Mouse (Mus musculus): Measurements from ENCODE around the gene Mettl8. TPM values are rescaled to one million over a fixed set of nuclear protein-coding genes. Genes with fewer than 3 reads are reported as not detected.

The Mettl8 gene
- polyA plus RNA-seq, 1 experiment, result 18.9 TPM

GRCm38 (mm10) chr2:71019704-71020375 is 35.5 kb downstream of the Mettl8 start:
- Histone ChIP-seq H3K4me1 (replicated peaks; ENCODE audit: control insufficient read depth, insufficient read depth, low read length) (peaks cover 4% of the 10 kb centered on the region), H3K27me3 (ENCODE audit: control insufficient read depth, insufficient read depth, low read length) (no peaks in the 10 kb centered on the region), H3K27ac (ENCODE audit: control insufficient read depth, insufficient read depth, low read length) (no peak overlapping the region), H3K36me3 (ENCODE audit: control insufficient read depth, insufficient read depth, low read length) (peaks cover 4% of the 10 kb centered on the region), H3K4me3 (ENCODE audit: control insufficient read depth, insufficient read depth, low read length) (no peak overlapping the region)
- TF ChIP-seq CTCF (IDR thresholded peaks at IDR 0.05; ENCODE audit: borderline replicate concordance, control insufficient read depth, extremely low read depth, insufficient read depth, low read length, poor library complexity), result no peak
- TF ChIP-seq POLR2A (IDR thresholded peaks at IDR 0.05; ENCODE audit: control insufficient read depth, extremely low read depth, insufficient read depth, low read length, poor library complexity), result no peak
- DNase-seq, result no peak
- WGBS, result 90% methylated on average over 8 of the region's 8 CpGs

- Histone ChIP-seq H3K27me3 (ENCODE audit: control insufficient read depth, insufficient read depth, low read length) (no peaks in the 10 kb centered on the region), H3K27ac (ENCODE audit: control insufficient read depth, insufficient read depth, low read length) (no peak overlapping the region), H3K4me1 (replicated peaks; ENCODE audit: control insufficient read depth, insufficient read depth, low read length) (peaks cover 4% of the 10 kb centered on the region), H3K4me3 (ENCODE audit: control insufficient read depth, insufficient read depth, low read length) (no peak overlapping the region), H3K36me3 (ENCODE audit: control insufficient read depth, insufficient read depth, low read length) (peaks cover 4% of the 10 kb centered on the region)
- TF ChIP-seq POLR2A (IDR thresholded peaks at IDR 0.05; ENCODE audit: control insufficient read depth, extremely low read depth, insufficient read depth, low read length, poor library complexity) (no peak), CTCF (IDR thresholded peaks at IDR 0.05; ENCODE audit: borderline replicate concordance, control insufficient read depth, extremely low read depth, insufficient read depth, low read length, poor library complexity) (no peak)
- no peak for DNase-seq
- 98% methylated on average over 9 of the region's 9 CpGs for WGBS
These were observed 36.1 kb downstream of the Mettl8 start for GRCm38 (mm10) chr2:71019277-71019676.

GRCm38 (mm10) chr2:71013521-71013920 is 41.9 kb downstream of the Mettl8 start:
- TF ChIP-seq CTCF (IDR thresholded peaks at IDR 0.05; ENCODE audit: borderline replicate concordance, control insufficient read depth, extremely low read depth, insufficient read depth, low read length, poor library complexity) (no peak), POLR2A (IDR thresholded peaks at IDR 0.05; ENCODE audit: control insufficient read depth, extremely low read depth, insufficient read depth, low read length, poor library complexity) (no peak)
- Histone ChIP-seq H3K27me3 (ENCODE audit: control insufficient read depth, insufficient read depth, low read length) (no peaks in the 10 kb centered on the region), H3K27ac (ENCODE audit: control insufficient read depth, insufficient read depth, low read length) (no peak overlapping the region), H3K4me3 (ENCODE audit: control insufficient read depth, insufficient read depth, low read length) (no peak overlapping the region), H3K36me3 (ENCODE audit: control insufficient read depth, insufficient read depth, low read length) (peaks cover 4% of the 10 kb centered on the region), H3K4me1 (replicated peaks; ENCODE audit: control insufficient read depth, insufficient read depth, low read length) (peaks cover 4% of the 10 kb centered on the region)
- DNase-seq, result no peak
- whole genome bisulfite sequencing, result over 99% methylated on average over 7 of the region's 7 CpGs

GRCm38 (mm10) chr2:71011816-71012215 is 43.6 kb downstream of the Mettl8 start:
- no peak for DNase-seq
- H3K27ac ChIP-seq (ENCODE audit: control insufficient read depth, insufficient read depth, low read length), result no peak overlapping the region
- 100% methylated on average over 1 of the region's 1 CpGs for WGBS
- H3K27me3 ChIP-seq (ENCODE audit: control insufficient read depth, insufficient read depth, low read length), result no peaks in the 10 kb centered on the region
- H3K4me3 ChIP-seq (ENCODE audit: control insufficient read depth, insufficient read depth, low read length), result no peak overlapping the region
- H3K36me3 ChIP-seq (ENCODE audit: control insufficient read depth, insufficient read depth, low read length), result peaks cover 4% of the 10 kb centered on the region; the same call in 1 of the 2 replicates
- H3K4me1 ChIP-seq (replicated peaks; ENCODE audit: control insufficient read depth, insufficient read depth, low read length), result no peaks in the 10 kb centered on the region; the same call in 1 of the 2 replicates
- no peak for TF ChIP-seq POLR2A (IDR thresholded peaks at IDR 0.05; ENCODE audit: control insufficient read depth, extremely low read depth, insufficient read depth, low read length, poor library complexity)
- no peak for TF ChIP-seq CTCF (IDR thresholded peaks at IDR 0.05; ENCODE audit: borderline replicate concordance, control insufficient read depth, extremely low read depth, insufficient read depth, low read length, poor library complexity)

- no peak overlapping the region for H3K4me3 ChIP-seq (ENCODE audit: control insufficient read depth, insufficient read depth, low read length)
- WGBS, result 82% methylated on average over 4 of the region's 4 CpGs
- H3K27me3 ChIP-seq (ENCODE audit: control insufficient read depth, insufficient read depth, low read length), result no peaks in the 10 kb centered on the region
- TF ChIP-seq CTCF (IDR thresholded peaks at IDR 0.05; ENCODE audit: borderline replicate concordance, control insufficient read depth, extremely low read depth, insufficient read depth, low read length, poor library complexity) (no peak), POLR2A (IDR thresholded peaks at IDR 0.05; ENCODE audit: control insufficient read depth, extremely low read depth, insufficient read depth, low read length, poor library complexity) (no peak)
- DNase-seq, result no peak
- no peaks in the 10 kb centered on the region for H3K36me3 ChIP-seq (ENCODE audit: control insufficient read depth, insufficient read depth, low read length)
- H3K4me1 ChIP-seq (replicated peaks; ENCODE audit: control insufficient read depth, insufficient read depth, low read length), result peaks cover 3% of the 10 kb centered on the region
- H3K27ac ChIP-seq (ENCODE audit: control insufficient read depth, insufficient read depth, low read length), result no peak overlapping the region
These were observed 51.0 kb downstream of the Mettl8 start for GRCm38 (mm10) chr2:71004354-71004753.

- H3K36me3 ChIP-seq (ENCODE audit: control insufficient read depth, insufficient read depth, low read length), result no peaks in the 10 kb centered on the region
- 98% methylated on average over 1 of the region's 1 CpGs for WGBS
- H3K4me3 ChIP-seq (ENCODE audit: control insufficient read depth, insufficient read depth, low read length), result no peak overlapping the region
- peaks cover 3% of the 10 kb centered on the region for H3K4me1 ChIP-seq (replicated peaks; ENCODE audit: control insufficient read depth, insufficient read depth, low read length)
- no peak overlapping the region for H3K27ac ChIP-seq (ENCODE audit: control insufficient read depth, insufficient read depth, low read length)
- no peak for TF ChIP-seq CTCF (IDR thresholded peaks at IDR 0.05; ENCODE audit: borderline replicate concordance, control insufficient read depth, extremely low read depth, insufficient read depth, low read length, poor library complexity)
- no peak for TF ChIP-seq POLR2A (IDR thresholded peaks at IDR 0.05; ENCODE audit: control insufficient read depth, extremely low read depth, insufficient read depth, low read length, poor library complexity)
- H3K27me3 ChIP-seq (ENCODE audit: control insufficient read depth, insufficient read depth, low read length), result no peaks in the 10 kb centered on the region
- no peak for DNase-seq
These were observed 52.9 kb downstream of the Mettl8 start for GRCm38 (mm10) chr2:71002509-71002908.

Data from thymus, adult 2 months (tissue).